Mouse (Mus musculus) liver, embryonic 14.5 days (tissue): ENCODE results near the gene Gm45233.

Experiments used
- CTCF ChIP-seq: IDR thresholded peaks from 2 replicates; pipeline ENCODE4 v1.5.1; 2016; ENCODE audit warnings: antibody characterized with exemption, low read depth, control low read depth
- EP300 ChIP-seq: IDR thresholded peaks from 2 replicates; pipeline ENCODE4 v1.6.1; 2016; ENCODE audit warnings: antibody characterized with exemption, low read depth

DNA sequence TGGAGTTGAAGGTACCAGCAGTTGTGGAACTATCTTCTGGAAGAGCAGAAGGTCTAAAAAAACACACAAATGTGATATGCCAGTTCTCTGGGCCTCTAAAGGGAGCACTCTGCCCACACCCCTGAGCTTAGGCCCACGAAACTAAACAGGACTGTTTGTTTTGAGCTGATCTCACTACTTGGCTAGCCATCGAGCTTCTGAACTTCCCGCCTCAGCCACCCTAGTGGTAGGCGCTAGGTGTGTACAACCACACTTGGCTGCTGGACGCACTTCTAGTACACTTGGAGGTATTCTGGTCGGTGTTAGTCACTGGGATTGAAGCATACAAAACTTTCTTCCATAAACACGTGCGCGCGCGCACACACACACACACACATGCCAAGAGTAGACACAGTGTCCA is 7.8 kb downstream of the Gm45233 start:
- TF ChIP-seq EP300: no peak
- no peak for TF ChIP-seq CTCF
